Mouse (Mus musculus) heart, postnatal 0 days (tissue): Measurements from ENCODE around the gene Adssl1. TPM values are rescaled to one million over a fixed set of nuclear protein-coding genes. Genes with fewer than 3 reads are reported as not detected.
A peak's percentile ranks its signal among the peaks of the same experiment; 100 is the strongest.

Experiments used
- ATAC-seq: fragments of 200-750 bp; cut with Nextera tagmentation; 2 replicates; pipeline ENCODE4 v1.8.0; 2017; ENCODE audit warnings: low read depth, moderate number of reproducible peaks, moderate library complexity; ENCODE audit not compliant: insufficient read depth
- DNase-seq: peaks from one replicate; pipeline ENCODE4 v3.0.0-alpha.2; 2016; ENCODE audit warnings: low spot score
- H3K27ac ChIP-seq: fragments of 300-500 bp; sonication (generic); 2 replicates; pipeline ENCODE4 v1.5.1; 2014; ENCODE audit warnings: low read depth, mild to moderate bottlenecking
- H3K27me3 ChIP-seq: fragments of 300-500 bp; sonication (generic); 2 replicates; pipeline ENCODE4 v1.6.1; 2014; ENCODE audit warnings: low read length, mixed read lengths; ENCODE audit not compliant: control insufficient read depth, insufficient read depth
- H3K36me3 ChIP-seq: fragments of 300-500 bp; sonication (generic); replicated peaks from 2 replicates; pipeline ENCODE4 v1.6.1; 2014; ENCODE audit warnings: low read length, mixed read lengths; ENCODE audit not compliant: control insufficient read depth, insufficient read depth
- H3K4me1 ChIP-seq: fragments of 300-500 bp; sonication (generic); 2 replicates; pipeline ENCODE4 v1.6.1; 2014; ENCODE audit warnings: antibody characterized with exemption; ENCODE audit not compliant: control insufficient read depth, insufficient read depth
- H3K4me2 ChIP-seq: fragments of 300-500 bp; sonication (generic); 2 replicates; pipeline ENCODE4 v1.6.1; 2014; ENCODE audit warnings: low read depth, mild to moderate bottlenecking, low read length, moderate library complexity
- H3K4me3 ChIP-seq: fragments of 300-500 bp; sonication (generic); 2 replicates; pipeline ENCODE4 v1.5.1; 2014; ENCODE audit warnings: low read depth, low read length
- H3K9ac ChIP-seq: fragments of 300-500 bp; sonication (generic); replicated peaks from 2 replicates; pipeline ENCODE4 v1.6.1; 2014; ENCODE audit warnings: low read depth, low read length, mixed read lengths
- H3K9me3 ChIP-seq: fragments of 300-500 bp; sonication (generic); replicated peaks from 2 replicates; pipeline ENCODE4 v1.6.1; 2016; ENCODE audit warnings: low read length; ENCODE audit not compliant: control insufficient read depth
- CTCF ChIP-seq: IDR thresholded peaks from 2 replicates; pipeline ENCODE4 v1.5.1; 2016; ENCODE audit warnings: antibody characterized with exemption, control low read depth, low read depth
- EP300 ChIP-seq: IDR thresholded peaks from 2 replicates; pipeline ENCODE4 v1.6.1; 2016; ENCODE audit warnings: antibody characterized with exemption, low read depth
- WGBS: fragments of 180-500 bp; shearing (Covaris S2); extraction: QIAGEN DNeasy Blood & Tissue Kit; methylation state at CpG from one replicate; pipeline ENCODE4 v1.1.7; 2014; 5-methylcytosine and 5-hydroxymethylcytosine counted together
- polyA plus RNA-seq: library from polyadenylated mRNA; unstranded; fragments of >200 nt; fragmentation: Nextera tagmentation; extraction: Ambion mirVana; gene quantifications from 2 replicates; pipeline ENCODE4 v1.2.1, GENCODE M21; 2015
- total RNA-seq: library from RNA; depleted of rRNA; stranded (reverse); fragments of >200 nt; gene quantifications from 2 replicates; pipeline ENCODE4 v1.2.3, GENCODE M21; 2014; ENCODE audit warnings: low replicate concordance

Gene Adssl1
- total and polyA plus RNA-seq, 2 experiments from 2014 or later, result 86.8 to 159 TPM

DNA sequence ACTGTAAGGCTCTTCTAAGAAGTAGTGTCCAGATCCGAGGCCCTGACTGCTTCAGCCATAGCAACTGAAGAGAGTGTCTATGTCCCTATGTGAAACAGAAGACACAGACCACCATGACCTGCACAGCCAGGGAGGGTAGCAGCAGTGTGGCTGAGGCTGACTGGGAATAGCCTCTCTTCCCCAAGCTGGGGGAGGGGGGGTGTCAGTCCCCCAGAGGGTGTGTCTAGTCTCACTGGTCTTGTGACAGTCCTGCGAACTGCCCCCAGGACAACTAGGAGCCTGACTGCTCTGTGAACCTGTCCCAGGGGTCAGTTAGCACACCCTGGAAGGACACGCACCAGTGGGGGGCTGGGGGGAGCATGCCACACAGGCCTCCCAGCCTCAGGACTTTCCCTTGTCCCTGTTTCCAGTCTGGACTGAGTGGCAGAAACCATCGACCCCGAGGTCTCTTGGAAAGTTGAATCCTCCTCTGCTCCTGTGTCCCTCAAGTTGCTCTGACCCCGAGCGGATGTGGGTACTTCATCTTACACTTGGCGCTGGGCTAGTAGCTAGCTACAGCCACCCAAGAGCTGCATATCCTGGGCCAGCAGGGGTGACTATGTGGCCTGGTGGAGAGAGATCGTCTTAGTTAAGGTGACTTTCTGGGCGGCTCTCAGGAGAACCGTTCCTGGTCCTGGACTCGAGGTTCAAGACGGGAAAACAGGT, 712 bp upstream of the Adssl1 start:
- Histone ChIP-seq H3K4me1 (peaks cover 44% of the 10 kb centered on the region; the same call in 1 of the 2 replicates), H3K9me3 (no peaks in the 10 kb centered on the region), H3K27me3 (peaks cover 8% of the 10 kb centered on the region), H3K9ac (peak overlapping the region; percentile 63), H3K4me2 (peak overlapping the region; percentile 88), H3K4me3 (peak overlapping the region; percentile 56), H3K27ac (peak overlapping the region; percentile 88), H3K36me3 (no peaks in the 10 kb centered on the region)
- peak; percentile 79 for DNase-seq
- ATAC-seq, result peak; percentile 19
- TF ChIP-seq CTCF (no peak), EP300 (no peak; the same call in 1 of the 2 replicates)
- 14% methylated on average over 13 of the region's 13 CpGs for WGBS

DNA sequence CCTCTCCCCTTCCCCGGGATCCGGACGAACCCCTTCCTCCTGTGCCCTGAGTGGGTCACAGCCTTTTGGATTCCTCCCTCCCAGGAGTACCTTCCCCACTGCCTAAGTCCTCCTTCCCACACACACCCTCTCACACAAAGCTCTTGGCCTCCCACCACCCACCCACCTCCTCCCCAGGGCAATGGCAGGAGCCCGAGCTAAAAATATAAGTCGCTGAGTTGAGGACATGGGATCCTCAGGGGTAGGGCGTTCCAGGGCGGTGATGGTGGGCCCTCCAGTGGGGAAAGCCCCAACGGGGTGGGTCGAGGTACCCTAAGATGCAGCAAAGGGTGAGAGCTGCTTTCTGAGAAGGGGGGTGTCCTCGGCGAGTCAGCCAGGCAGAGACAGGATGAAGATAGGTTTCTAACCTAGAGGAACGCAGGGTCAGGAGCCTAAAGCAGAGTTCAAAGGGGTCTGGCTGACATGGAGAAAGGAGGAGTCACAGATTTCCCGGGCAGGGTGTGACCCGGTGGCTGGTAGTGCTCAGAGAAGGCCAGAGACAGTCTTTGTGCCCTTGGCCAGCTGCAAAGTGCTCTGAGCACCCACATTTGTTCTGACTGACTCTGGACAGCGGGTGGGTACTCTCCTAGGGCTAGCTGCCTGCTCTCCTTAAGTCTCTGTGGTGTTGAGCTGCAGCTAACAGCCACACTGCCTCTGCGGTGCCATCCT, 663 bp downstream of the Adssl1 start:
- H3K36me3 ChIP-seq, result no peaks in the 10 kb centered on the region
- peak; percentile 9 for ATAC-seq
- H3K9me3 ChIP-seq, result no peaks in the 10 kb centered on the region
- 11% methylated on average over 16 of the region's 16 CpGs for WGBS
- H3K4me1 ChIP-seq, result peaks cover 44% of the 10 kb centered on the region; the same call in 1 of the 2 replicates
- peak overlapping the region; percentile 63 for H3K9ac ChIP-seq
- peak overlapping the region; percentile 88 for H3K4me2 ChIP-seq
- H3K27ac ChIP-seq, result peak overlapping the region; percentile 88
- TF ChIP-seq EP300, result no peak
- no peak for TF ChIP-seq CTCF
- H3K27me3 ChIP-seq, result peaks cover 8% of the 10 kb centered on the region
- H3K4me3 ChIP-seq, result peak overlapping the region; percentile 56
- DNase-seq, result peak; percentile 47

DNA sequence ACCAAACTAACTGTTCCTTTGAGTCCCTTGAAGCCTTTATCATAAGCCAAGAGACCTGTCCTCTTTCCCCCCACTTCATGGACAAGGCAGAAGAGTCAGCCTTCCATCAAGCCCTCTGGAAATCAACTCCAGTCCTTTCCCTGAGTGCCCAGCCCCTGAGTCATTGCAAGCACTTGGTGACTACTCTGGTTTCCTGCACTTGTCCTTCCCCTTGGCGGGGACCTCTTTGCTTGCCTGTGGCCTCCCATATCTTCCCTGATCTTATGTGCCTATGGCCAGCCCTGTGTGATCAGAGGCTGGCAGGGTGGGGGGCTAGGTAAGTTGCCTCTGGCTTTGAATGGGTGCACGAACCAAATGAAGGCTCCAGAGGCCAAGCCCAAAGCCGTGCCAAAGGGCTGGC, 2.1 kb downstream of the Adssl1 start:
- Histone ChIP-seq H3K36me3 (no peaks in the 10 kb centered on the region), H3K27ac (peak overlapping the region; percentile 88; the same call in 1 of the 2 replicates), H3K4me2 (no peak overlapping the region), H3K4me3 (no peak overlapping the region), H3K9ac (no peak overlapping the region), H3K4me1 (peaks cover 56% of the 10 kb centered on the region), H3K9me3 (no peaks in the 10 kb centered on the region), H3K27me3 (peaks cover 8% of the 10 kb centered on the region)
- DNase-seq (no peak), ATAC-seq (no peak)
- TF ChIP-seq CTCF (no peak), EP300 (no peak)
- WGBS, result 67% methylated on average over 3 of the region's 3 CpGs

DNA sequence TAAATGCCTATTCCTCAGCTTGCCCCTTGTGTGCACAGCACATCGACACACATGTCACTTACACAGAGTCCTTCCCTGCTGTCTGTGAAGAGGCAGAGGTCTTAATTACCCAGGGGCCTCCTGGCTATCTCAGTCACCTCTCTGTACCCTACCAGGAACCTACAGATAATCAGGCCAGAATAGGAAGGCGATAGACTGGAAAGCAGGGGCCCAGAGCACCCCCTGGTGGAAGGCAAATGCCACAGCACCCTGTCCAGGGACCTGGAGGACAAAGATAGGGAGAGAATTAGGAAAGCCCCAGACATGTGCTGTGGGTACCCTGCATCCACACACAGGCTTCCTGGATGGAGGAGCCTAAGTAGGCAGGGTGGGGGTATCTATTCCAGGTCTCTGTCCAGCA, 3.9 kb downstream of the Adssl1 start:
- Histone ChIP-seq H3K4me2 (no peak overlapping the region), H3K9me3 (no peaks in the 10 kb centered on the region), H3K27me3 (peaks cover 8% of the 10 kb centered on the region), H3K36me3 (no peaks in the 10 kb centered on the region), H3K27ac (peak overlapping the region; percentile 52; the same call in 1 of the 2 replicates), H3K9ac (0 out of 2 replicates have a peak overlapping the region, but pooled peaks have one; percentile 1), H3K4me3 (no peak overlapping the region), H3K4me1 (peaks cover 49% of the 10 kb centered on the region)
- ATAC-seq, result peak; percentile 25
- peak; percentile 91 for TF ChIP-seq CTCF
- TF ChIP-seq EP300, result no peak
- peak; percentile 72 for DNase-seq
- 17% methylated on average over 2 of the region's 2 CpGs for WGBS

DNA sequence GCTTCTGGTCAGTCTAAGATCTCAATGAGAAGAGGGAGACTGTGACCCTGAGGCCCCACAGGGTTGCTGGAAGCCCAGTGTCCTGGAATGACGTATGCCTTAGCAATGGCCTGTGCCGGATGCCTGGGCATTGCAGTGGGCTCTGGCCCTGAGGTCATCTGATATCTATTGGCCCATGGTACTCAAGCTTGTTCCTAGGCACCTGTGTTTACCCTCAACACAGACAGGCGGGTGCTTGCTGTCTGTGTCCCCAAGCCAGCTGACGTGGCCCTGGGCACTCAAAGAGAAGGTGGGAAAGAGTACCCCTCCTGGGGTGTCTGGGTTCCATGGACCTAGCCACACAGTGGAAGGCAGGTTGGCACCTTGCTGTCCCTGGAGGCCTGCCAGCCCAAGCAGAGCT, 5.9 kb downstream of the Adssl1 start:
- no peaks in the 10 kb centered on the region for H3K9me3 ChIP-seq
- H3K27ac ChIP-seq, result no peak overlapping the region
- no peak for ATAC-seq
- peaks cover 8% of the 10 kb centered on the region for H3K27me3 ChIP-seq
- H3K4me1 ChIP-seq, result peaks cover 50% of the 10 kb centered on the region
- TF ChIP-seq EP300, result no peak
- TF ChIP-seq CTCF, result no peak
- H3K9ac ChIP-seq, result no peak overlapping the region
- no peaks in the 10 kb centered on the region for H3K36me3 ChIP-seq
- no peak for DNase-seq
- 69% methylated on average over 4 of the region's 4 CpGs for WGBS
- no peak overlapping the region for H3K4me2 ChIP-seq
- H3K4me3 ChIP-seq, result no peak overlapping the region
